Mouse (Mus musculus) hindbrain, embryonic 13.5 days (tissue): Measurements from ENCODE around the gene Mgat3. TPM values are rescaled to one million over a fixed set of nuclear protein-coding genes. Genes with fewer than 3 reads are reported as not detected.

Experiments
- ATAC-seq: fragments of 200-750 bp; cut with Nextera tagmentation; 2 replicates; pipeline ENCODE4 v1.8.0; 2017; ENCODE audit warnings: moderate TSS enrichment; ENCODE audit not compliant: low FRiP score
- H3K27ac ChIP-seq: fragments of 300-500 bp; sonication (generic); 2 replicates; pipeline ENCODE4 v1.5.1; 2015; ENCODE audit warnings: inconsistent platforms, mild to moderate bottlenecking, moderate library complexity
- H3K27me3 ChIP-seq: fragments of 300-500 bp; sonication (generic); 2 replicates; pipeline ENCODE4 v1.6.1; 2015; ENCODE audit warnings: mild to moderate bottlenecking, inconsistent platforms
- H3K36me3 ChIP-seq: fragments of 300-500 bp; sonication (generic); 2 replicates; pipeline ENCODE4 v1.6.1; 2015; ENCODE audit warnings: mild to moderate bottlenecking, inconsistent platforms
- H3K4me1 ChIP-seq: fragments of 300-500 bp; sonication (generic); replicated peaks from 2 replicates; pipeline ENCODE4 v1.6.1; 2015; ENCODE audit warnings: inconsistent platforms
- H3K4me2 ChIP-seq: fragments of 300-500 bp; sonication (generic); 2 replicates; pipeline ENCODE4 v1.6.1; 2015; ENCODE audit warnings: inconsistent platforms, mild to moderate bottlenecking, moderate library complexity
- H3K4me3 ChIP-seq: fragments of 300-500 bp; sonication (generic); 2 replicates; pipeline ENCODE4 v1.5.1; 2015; ENCODE audit warnings: mild to moderate bottlenecking, inconsistent platforms
- H3K9ac ChIP-seq: fragments of 300-500 bp; sonication (generic); 2 replicates; pipeline ENCODE4 v1.6.1; 2015; ENCODE audit warnings: mild to moderate bottlenecking, inconsistent platforms
- H3K9me3 ChIP-seq: fragments of 300-500 bp; sonication (generic); 2 replicates; pipeline ENCODE4 v1.6.1; 2016; ENCODE audit warnings: inconsistent platforms
- WGBS: fragments of 180-500 bp; shearing (Covaris S2); methylation state at CpG from one replicate; pipeline ENCODE4 v1.1.7; 2015; 5-methylcytosine and 5-hydroxymethylcytosine counted together
- polyA plus RNA-seq: library from polyadenylated mRNA; unstranded; fragments of >200 nt; fragmentation: Nextera tagmentation; extraction: Ambion mirVana; gene quantifications from 2 replicates; pipeline ENCODE4 v1.2.1, GENCODE M21; 2015

Mgat3 gene
- polyA plus RNA-seq, 1 experiment from 2014 or later: 12.2 TPM

- no peaks in the 10 kb centered on the region; the same call in 1 of the 2 replicates for H3K4me1 ChIP-seq
- H3K9me3 ChIP-seq: no peaks in the 10 kb centered on the region
- H3K27me3 ChIP-seq: no peaks in the 10 kb centered on the region
- H3K27ac ChIP-seq: no peak overlapping the region
- no peak for ATAC-seq
- peaks cover 23% of the 10 kb centered on the region for H3K36me3 ChIP-seq
- no peak overlapping the region for H3K4me3 ChIP-seq
- no peak overlapping the region for H3K4me2 ChIP-seq
- H3K9ac ChIP-seq: no peak overlapping the region
- WGBS: 54% methylated on average over 5 of the region's 5 CpGs
Measured at GRCm38 (mm10) chr15:80165396-80165795, 8.1 kb upstream of the Mgat3 start.

GRCm38 (mm10) chr15:80169484-80169883, 4.0 kb upstream of the Mgat3 start:
- Histone ChIP-seq H3K36me3 (no peaks in the 10 kb centered on the region), H3K4me1 (peaks cover 15% of the 10 kb centered on the region), H3K4me2 (no peak overlapping the region), H3K9me3 (no peaks in the 10 kb centered on the region), H3K27ac (no peak overlapping the region), H3K9ac (no peak overlapping the region), H3K4me3 (no peak overlapping the region), H3K27me3 (0 out of 2 replicates have a peak, but pooled peaks cover 4% of the 10 kb centered on the region)
- WGBS: 90% methylated on average over 1 of the region's 1 CpGs
- ATAC-seq: no peak

DNA sequence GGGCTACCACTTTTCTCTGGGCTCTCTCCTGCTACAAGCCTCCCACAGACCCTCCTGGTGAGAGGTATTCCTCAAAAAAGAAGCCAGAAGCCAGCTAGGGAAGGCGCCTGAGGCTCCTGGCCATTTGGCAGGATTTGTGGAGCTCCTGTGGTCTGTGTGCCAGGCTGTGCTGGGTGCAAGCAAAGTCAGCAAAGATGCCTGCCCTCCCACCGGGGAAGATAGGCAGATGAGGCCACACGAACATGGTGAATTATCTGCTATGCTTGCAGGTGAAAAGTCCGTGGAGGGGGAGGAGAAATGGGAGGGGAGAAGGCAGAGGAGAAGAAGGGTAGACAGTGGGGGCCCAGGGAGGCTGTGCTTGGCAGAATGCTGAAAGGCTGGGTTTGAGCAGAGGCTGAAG, 3.2 kb upstream of the Mgat3 start:
- Histone ChIP-seq H3K4me1 (peaks cover 24% of the 10 kb centered on the region), H3K9me3 (no peaks in the 10 kb centered on the region), H3K36me3 (no peaks in the 10 kb centered on the region), H3K27ac (no peak overlapping the region), H3K4me2 (no peak overlapping the region), H3K4me3 (no peak overlapping the region), H3K27me3 (0 out of 2 replicates have a peak, but pooled peaks cover 4% of the 10 kb centered on the region), H3K9ac (no peak overlapping the region)
- 47% methylated on average over 4 of the region's 4 CpGs for WGBS
- ATAC-seq: no peak

GRCm38 (mm10) chr15:80171286-80171685, 2.2 kb upstream of the Mgat3 start:
- H3K4me1 ChIP-seq: peaks cover 33% of the 10 kb centered on the region
- no peak overlapping the region for H3K9ac ChIP-seq
- 12% methylated on average over 8 of the region's 8 CpGs for WGBS

GRCm38 (mm10) chr15:80171791-80172190, 1.7 kb upstream of the Mgat3 start:
- WGBS: 21% methylated on average over 6 of the region's 6 CpGs
- H3K9me3 ChIP-seq: no peaks in the 10 kb centered on the region
- ATAC-seq: no peak
- no peak overlapping the region for H3K4me2 ChIP-seq
- H3K4me3 ChIP-seq: no peak overlapping the region
- no peak overlapping the region for H3K27ac ChIP-seq
- H3K36me3 ChIP-seq: no peaks in the 10 kb centered on the region
- peaks cover 38% of the 10 kb centered on the region for H3K4me1 ChIP-seq
- no peak overlapping the region for H3K9ac ChIP-seq
- 0 out of 2 replicates have a peak, but pooled peaks cover 4% of the 10 kb centered on the region for H3K27me3 ChIP-seq

More at GRCm38 (mm10) chr15:80171286-80171685, 2.2 kb upstream of the Mgat3 start:
- Histone ChIP-seq H3K4me3 (no peak overlapping the region), H3K4me2 (no peak overlapping the region), H3K9me3 (no peaks in the 10 kb centered on the region), H3K27me3 (0 out of 2 replicates have a peak, but pooled peaks cover 4% of the 10 kb centered on the region), H3K36me3 (no peaks in the 10 kb centered on the region), H3K27ac (no peak overlapping the region)
- ATAC-seq: no peak

GRCm38 (mm10) chr15:80173781-80174597, 468 bp downstream of the Mgat3 start:
- WGBS: under 1% methylated on average over 51 of the region's 60 CpGs
- Histone ChIP-seq H3K4me3 (peak overlapping the region; percentile 95), H3K27ac (peak overlapping the region; percentile 97), H3K9me3 (no peaks in the 10 kb centered on the region), H3K9ac (peak overlapping the region; percentile 99), H3K36me3 (no peaks in the 10 kb centered on the region), H3K4me1 (peaks cover 42% of the 10 kb centered on the region), H3K4me2 (peak overlapping the region; percentile 85), H3K27me3 (0 out of 2 replicates have a peak, but pooled peaks cover 4% of the 10 kb centered on the region)
- ATAC-seq: peak; percentile 55

DNA sequence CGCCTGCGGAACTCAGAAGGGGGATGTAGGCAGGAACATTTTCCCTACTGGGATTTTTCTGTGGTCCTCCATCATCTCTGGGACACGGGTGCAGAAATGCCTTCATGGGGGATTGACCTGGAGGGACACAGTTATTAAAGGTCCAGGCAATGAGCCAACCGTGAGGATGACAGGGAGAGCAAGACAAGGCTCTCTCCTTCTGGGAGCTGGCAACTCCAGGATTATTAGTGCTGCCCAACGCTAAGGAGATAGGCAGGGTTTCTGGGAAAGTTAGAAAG, 1.0 kb downstream of the Mgat3 start:
- peak overlapping the region; percentile 85 for H3K4me2 ChIP-seq
- H3K9ac ChIP-seq: peak overlapping the region; percentile 99
- H3K36me3 ChIP-seq: no peaks in the 10 kb centered on the region
- peaks cover 46% of the 10 kb centered on the region for H3K4me1 ChIP-seq
- H3K9me3 ChIP-seq: no peaks in the 10 kb centered on the region
- H3K27me3 ChIP-seq: 0 out of 2 replicates have a peak, but pooled peaks cover 4% of the 10 kb centered on the region
- 2% methylated on average over 5 of the region's 5 CpGs for WGBS
- no peak for ATAC-seq
- peak overlapping the region; percentile 97 for H3K27ac ChIP-seq
- peak overlapping the region; percentile 95 for H3K4me3 ChIP-seq

GRCm38 (mm10) chr15:80175316-80175715, 1.8 kb downstream of the Mgat3 start:
- H3K27ac ChIP-seq: peak overlapping the region; percentile 10; the same call in 1 of the 2 replicates
- peak overlapping the region; percentile 99 for H3K9ac ChIP-seq
- 0 out of 2 replicates have a peak, but pooled peaks cover 4% of the 10 kb centered on the region for H3K27me3 ChIP-seq
- peak overlapping the region; percentile 85 for H3K4me2 ChIP-seq
- WGBS: 79% methylated on average over 9 of the region's 9 CpGs
- H3K9me3 ChIP-seq: no peaks in the 10 kb centered on the region
- H3K4me3 ChIP-seq: peak overlapping the region; percentile 95
- H3K36me3 ChIP-seq: no peaks in the 10 kb centered on the region
- peaks cover 54% of the 10 kb centered on the region for H3K4me1 ChIP-seq
- ATAC-seq: no peak

GRCm38 (mm10) chr15:80175756-80176155, 2.2 kb downstream of the Mgat3 start:
- H3K9me3 ChIP-seq: no peaks in the 10 kb centered on the region
- peak overlapping the region; percentile 95 for H3K4me3 ChIP-seq
- peak overlapping the region; percentile 99 for H3K9ac ChIP-seq
- H3K4me2 ChIP-seq: peak overlapping the region; percentile 85
- H3K36me3 ChIP-seq: no peaks in the 10 kb centered on the region; the same call in 1 of the 2 replicates
- no peak for ATAC-seq
- no peak overlapping the region for H3K27ac ChIP-seq
- peaks cover 59% of the 10 kb centered on the region for H3K4me1 ChIP-seq
- 0 out of 2 replicates have a peak, but pooled peaks cover 4% of the 10 kb centered on the region for H3K27me3 ChIP-seq
- 68% methylated on average over 6 of the region's 6 CpGs for WGBS

GRCm38 (mm10) chr15:80181561-80181960, 8.0 kb downstream of the Mgat3 start:
- peaks cover 22% of the 10 kb centered on the region for H3K4me1 ChIP-seq
- no peak for ATAC-seq
- H3K27me3 ChIP-seq: no peaks in the 10 kb centered on the region
- H3K36me3 ChIP-seq: peaks cover 9% of the 10 kb centered on the region
- no peak overlapping the region for H3K4me2 ChIP-seq
- WGBS: 92% methylated on average over 7 of the region's 7 CpGs
- H3K27ac ChIP-seq: no peak overlapping the region
- H3K9me3 ChIP-seq: no peaks in the 10 kb centered on the region
- H3K9ac ChIP-seq: no peak overlapping the region
- H3K4me3 ChIP-seq: no peak overlapping the region

DNA sequence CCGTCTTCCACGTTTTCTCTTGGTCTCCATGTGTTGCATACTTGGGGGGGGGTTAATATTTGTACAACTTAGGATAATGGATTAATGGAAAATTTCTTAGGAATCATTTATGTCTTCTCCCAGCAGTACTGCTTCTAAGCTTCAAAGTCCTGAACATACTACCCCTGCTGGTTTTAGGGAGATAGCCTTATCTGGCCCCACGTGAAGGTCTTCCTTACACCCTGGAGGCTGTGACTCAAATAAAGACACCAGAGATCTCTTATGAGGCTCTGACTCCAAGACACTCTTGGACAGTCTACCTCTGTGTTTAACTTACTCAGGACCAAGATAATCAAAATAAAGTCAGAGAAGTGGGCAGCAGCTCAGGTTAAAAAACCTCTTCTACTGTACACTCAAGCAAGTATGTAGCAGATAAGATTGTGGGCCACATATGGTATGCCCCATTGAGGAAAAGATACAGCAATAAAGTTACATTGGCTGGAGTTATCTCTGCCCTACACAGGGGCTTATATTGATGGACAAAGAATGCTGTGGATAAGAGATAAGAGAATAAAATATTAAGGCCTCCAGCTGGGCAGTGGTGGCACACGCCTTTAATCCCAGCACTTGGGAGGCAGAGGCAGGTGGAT, 8.7 kb downstream of the Mgat3 start:
- ATAC-seq: no peak
- Histone ChIP-seq H3K4me1 (peaks cover 17% of the 10 kb centered on the region), H3K27ac (no peak overlapping the region), H3K4me2 (no peak overlapping the region), H3K9me3 (no peaks in the 10 kb centered on the region), H3K36me3 (peaks cover 9% of the 10 kb centered on the region), H3K27me3 (no peaks in the 10 kb centered on the region), H3K9ac (no peak overlapping the region), H3K4me3 (no peak overlapping the region)
- WGBS: 94% methylated on average over 4 of the region's 4 CpGs

DNA sequence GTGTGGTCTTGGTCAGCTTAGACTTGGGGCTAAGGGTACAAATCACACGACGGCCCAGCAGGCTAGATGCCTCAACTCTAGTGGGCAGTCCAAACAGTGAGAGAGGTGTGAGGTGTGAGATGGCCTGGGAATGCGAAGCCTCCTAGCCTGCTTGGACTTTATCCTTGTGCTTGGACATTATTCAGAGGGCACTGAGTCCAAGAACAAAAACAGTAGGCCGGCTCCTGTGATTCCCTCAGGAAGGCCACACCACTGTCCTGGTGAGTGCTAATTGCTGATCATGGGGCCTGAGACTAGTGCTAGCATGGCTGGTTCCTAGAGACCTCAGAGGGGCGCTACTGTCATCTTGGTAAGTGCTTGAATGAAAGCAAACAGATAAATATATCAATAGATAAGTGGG, 15.4 kb downstream of the Mgat3 start:
- Histone ChIP-seq H3K36me3 (no peaks in the 10 kb centered on the region), H3K27me3 (no peaks in the 10 kb centered on the region), H3K4me3 (no peak overlapping the region), H3K4me2 (no peak overlapping the region), H3K9ac (no peak overlapping the region), H3K9me3 (no peaks in the 10 kb centered on the region), H3K4me1 (peaks cover 32% of the 10 kb centered on the region), H3K27ac (no peak overlapping the region)
- ATAC-seq: no peak
- WGBS: 85% methylated on average over 5 of the region's 5 CpGs
